Mouse (Mus musculus) lung, embryonic 14.5 days (tissue): ENCODE measurements around the gene Mxra7. TPM values are rescaled to one million over a fixed set of nuclear protein-coding genes. Genes with fewer than 3 reads are reported as not detected.
A peak's percentile ranks its signal among the peaks of the same experiment; 100 is the strongest.

Experiments
- ATAC-seq: fragments of 200-750 bp; cut with Nextera tagmentation; 2 replicates; pipeline ENCODE4 v1.8.0; 2017; ENCODE audit warnings: mild to moderate bottlenecking, moderate TSS enrichment, moderate library complexity; ENCODE audit not compliant: insufficient read depth
- DNase-seq: peaks from one replicate; pipeline ENCODE4 v3.0.0-alpha.2; 2015
- H3K27ac ChIP-seq: fragments of 300-500 bp; sonication (generic); 2 replicates; pipeline ENCODE4 v1.5.1; 2014; ENCODE audit warnings: low read depth, mild to moderate bottlenecking, moderate library complexity
- H3K27me3 ChIP-seq: fragments of 300-500 bp; sonication (generic); 2 replicates; pipeline ENCODE4 v1.6.1; 2014; ENCODE audit warnings: low read length, control low read depth; ENCODE audit not compliant: insufficient read depth
- H3K36me3 ChIP-seq: fragments of 300-500 bp; sonication (generic); 2 replicates; pipeline ENCODE4 v1.6.1; 2014; ENCODE audit warnings: control low read depth; ENCODE audit not compliant: insufficient read depth
- H3K4me1 ChIP-seq: fragments of 300-500 bp; sonication (generic); 2 replicates; pipeline ENCODE4 v1.6.1; 2014; ENCODE audit warnings: antibody characterized with exemption, control low read depth; ENCODE audit not compliant: insufficient read depth
- H3K4me2 ChIP-seq: fragments of 300-500 bp; sonication (generic); 2 replicates; pipeline ENCODE4 v1.6.1; 2014; ENCODE audit warnings: mild to moderate bottlenecking
- H3K4me3 ChIP-seq: fragments of 300-500 bp; sonication (generic); 2 replicates; pipeline ENCODE4 v1.5.1; 2014; ENCODE audit warnings: low read depth, low read length
- H3K9ac ChIP-seq: fragments of 300-500 bp; sonication (generic); 2 replicates; pipeline ENCODE4 v1.6.1; 2014
- H3K9me3 ChIP-seq: fragments of 300-500 bp; sonication (generic); 2 replicates; pipeline ENCODE4 v1.6.1; 2016; ENCODE audit warnings: low read depth, low read length, control low read depth
- CTCF ChIP-seq: IDR thresholded peaks from 2 replicates; pipeline ENCODE4 v1.5.1; 2016; ENCODE audit warnings: antibody characterized with exemption, low read depth
- WGBS: fragments of 180-500 bp; shearing (Covaris S2); extraction: QIAGEN DNeasy Blood & Tissue Kit; methylation state at CpG from one replicate; pipeline ENCODE4 v1.1.7; 2014; 5-methylcytosine and 5-hydroxymethylcytosine counted together
- polyA plus RNA-seq: library from polyadenylated mRNA; unstranded; fragments of >200 nt; fragmentation: Nextera tagmentation; extraction: Ambion mirVana; gene quantifications from 2 replicates; pipeline ENCODE4 v1.2.1, GENCODE M21; 2014

The Mxra7 gene
- polyA plus RNA-seq, 1 experiment from 2014 or later: 15.9 TPM

GRCm38 (mm10) chr11:116773205-116773604 is 54.6 kb downstream of the Mxra7 start:
- H3K9me3 ChIP-seq: no peaks in the 10 kb centered on the region
- H3K4me3 ChIP-seq: no peak overlapping the region
- H3K4me2 ChIP-seq: no peak overlapping the region
- peak; percentile 9 for DNase-seq
- no peak for TF ChIP-seq CTCF
- no peaks in the 10 kb centered on the region for H3K4me1 ChIP-seq
- no peak overlapping the region for H3K27ac ChIP-seq
- no peak for ATAC-seq
- WGBS: 36% methylated on average over 2 of the region's 2 CpGs
- no peaks in the 10 kb centered on the region for H3K27me3 ChIP-seq
- no peaks in the 10 kb centered on the region for H3K36me3 ChIP-seq
- H3K9ac ChIP-seq: no peak overlapping the region

- no peaks in the 10 kb centered on the region for H3K36me3 ChIP-seq
- WGBS: 79% methylated on average over 5 of the region's 5 CpGs
These were observed 58.0 kb downstream of the Mxra7 start for GRCm38 (mm10) chr11:116769873-116770272.

GRCm38 (mm10) chr11:116764946-116765345 is 62.9 kb downstream of the Mxra7 start:
- no peak overlapping the region for H3K4me2 ChIP-seq
- no peaks in the 10 kb centered on the region for H3K36me3 ChIP-seq
- no peaks in the 10 kb centered on the region for H3K9me3 ChIP-seq
- TF ChIP-seq CTCF: no peak
- H3K4me3 ChIP-seq: no peak overlapping the region
- no peaks in the 10 kb centered on the region for H3K27me3 ChIP-seq
- H3K4me1 ChIP-seq: no peaks in the 10 kb centered on the region
- H3K27ac ChIP-seq: no peak overlapping the region
- no peak overlapping the region for H3K9ac ChIP-seq
- WGBS: 95% methylated on average over 2 of the region's 2 CpGs
- ATAC-seq: no peak
- DNase-seq: no peak

More at GRCm38 (mm10) chr11:116769873-116770272, 58.0 kb downstream of the Mxra7 start:
- TF ChIP-seq CTCF: no peak
- Histone ChIP-seq H3K27ac (no peak overlapping the region), H3K9me3 (no peaks in the 10 kb centered on the region), H3K27me3 (no peaks in the 10 kb centered on the region), H3K4me2 (no peak overlapping the region), H3K9ac (no peak overlapping the region), H3K4me1 (no peaks in the 10 kb centered on the region), H3K4me3 (no peak overlapping the region)
- ATAC-seq (no peak), DNase-seq (no peak)

GRCm38 (mm10) chr11:116764346-116764745 is 63.5 kb downstream of the Mxra7 start:
- no peak overlapping the region for H3K4me3 ChIP-seq
- no peak for ATAC-seq
- no peak overlapping the region for H3K9ac ChIP-seq
- TF ChIP-seq CTCF: no peak
- H3K27me3 ChIP-seq: no peaks in the 10 kb centered on the region
- H3K36me3 ChIP-seq: no peaks in the 10 kb centered on the region
- no peak overlapping the region for H3K27ac ChIP-seq
- no peaks in the 10 kb centered on the region for H3K9me3 ChIP-seq
- whole genome bisulfite sequencing: 86% methylated on average over 7 of the region's 7 CpGs
- H3K4me2 ChIP-seq: no peak overlapping the region
- no peak for DNase-seq
- no peaks in the 10 kb centered on the region for H3K4me1 ChIP-seq

- WGBS: 55% methylated on average over 4 of the region's 4 CpGs
- Histone ChIP-seq H3K36me3 (no peaks in the 10 kb centered on the region), H3K27ac (no peak overlapping the region), H3K4me2 (no peak overlapping the region), H3K4me3 (no peak overlapping the region), H3K4me1 (no peaks in the 10 kb centered on the region), H3K9me3 (no peaks in the 10 kb centered on the region), H3K9ac (no peak overlapping the region), H3K27me3 (no peaks in the 10 kb centered on the region)
- DNase-seq (peak; percentile 31), ATAC-seq (no peak)
- no peak for TF ChIP-seq CTCF
These were observed 72.7 kb downstream of the Mxra7 start for GRCm38 (mm10) chr11:116755191-116755590.

GRCm38 (mm10) chr11:116753674-116754470 is 74.0 kb downstream of the Mxra7 start:
- 84% methylated on average over 5 of the region's 5 CpGs for WGBS
- Histone ChIP-seq H3K4me2 (no peak overlapping the region), H3K36me3 (no peaks in the 10 kb centered on the region), H3K4me1 (no peaks in the 10 kb centered on the region), H3K9me3 (no peaks in the 10 kb centered on the region), H3K9ac (no peak overlapping the region), H3K4me3 (no peak overlapping the region), H3K27ac (no peak overlapping the region), H3K27me3 (no peaks in the 10 kb centered on the region)
- no peak for ATAC-seq
- no peak for DNase-seq
- no peak for TF ChIP-seq CTCF

Other genes starting within 250 kb of the Mxra7 start
- 17.4 and 22.8 TPM in 2 replicates for gene Ube2o, start 246.6 kb downstream of the Mxra7 start, polyA plus RNA-seq
- gene Aanat, start 241.6 kb downstream of the Mxra7 start, polyA plus RNA-seq: not detected in 2 replicates
- gene Rhbdf2, start 201.0 kb downstream of the Mxra7 start, polyA plus RNA-seq: 8.9 and 9.8 TPM in 2 replicates
- 0.53 and 1.6 TPM in 2 replicates for gene Prcd, start 174.5 kb downstream of the Mxra7 start, polyA plus RNA-seq
- 9.5 and 10.0 TPM in 2 replicates for gene Cygb, start 173.7 kb downstream of the Mxra7 start, polyA plus RNA-seq
- not detected in 2 replicates for gene St6galnac1, start 52.5 kb downstream of the Mxra7 start, polyA plus RNA-seq
- gene Mettl23, start 15.2 kb upstream of the Mxra7 start, polyA plus RNA-seq: 58.3 and 62.2 TPM in 2 replicates
- 61.2 and 66.3 TPM in 2 replicates for gene Jmjd6, start 15.4 kb upstream of the Mxra7 start, polyA plus RNA-seq
- gene Mfsd11, start 24.4 kb upstream of the Mxra7 start, polyA plus RNA-seq: 31.8 and 36.7 TPM in 2 replicates
- gene Srsf2, start 25.0 kb upstream of the Mxra7 start, polyA plus RNA-seq: 1,038 and 1,045 TPM in 2 replicates
- 0.22 and 0.59 TPM in 2 replicates for gene Mgat5b, start 90.8 kb upstream of the Mxra7 start, polyA plus RNA-seq